Mouse (Mus musculus): Measurements from ENCODE around the gene Aarsd1. TPM values are rescaled to one million over a fixed set of nuclear protein-coding genes. Genes with fewer than 3 reads are reported as not detected.
A peak's percentile ranks its signal among the peaks of the same experiment; 100 is the strongest.
"Not testable (repeated sequence)": the region's sequence is repeated elsewhere in the genome, so short reads cannot be mapped to it uniquely, and the experiment has no call there.

The Aarsd1 gene
- total RNA-seq (2018; cell fraction: chromatin; rRNA removed), result 10 to 100 TPM in 17 of 26 experiments, 1 to 10 TPM in 8, not detected in 1; 1.9 to 32.7 (median 13.8) TPM
- 10 to 100 TPM in 24 of 26 experiments, 1 to 10 TPM in 2; 9.3 to 16.0 (median 12.6) TPM for total RNA-seq (2018; cell fraction: cytosol; rRNA removed)
- total RNA-seq (2018; cell fraction: nucleus; rRNA removed), result 10 to 100 TPM in 10 of 26 experiments, 1 to 10 TPM in 16; 3.2 to 40.6 (median 9.0) TPM
- 11.0 to 28.5 TPM (median 12.0 TPM) in 3 replicates for polyA plus RNA-seq (2018)

- Histone ChIP-seq H3K27ac (peak within 1 kb of the TSS; percentile 21; the same call in 1 of the 2 replicates), H3K36me3 (ENCODE audit: inconsistent target) (0 out of 2 replicates have a peak, but pooled peaks cover under 1% of the 10 kb centered on the region), H3K4me3 (ENCODE audit: inconsistent target) (peak within 1 kb of the TSS; percentile 78), H3K79me2 (ENCODE audit: inconsistent target) (no peaks in the 10 kb centered on the region; the same call in 1 of the 2 replicates)
- WGBS (ENCODE audit: missing documents), result 2% methylated on average over 39 of the region's 45 CpGs
Measured at GRCm38 (mm10) chr11:101417101-101417855, at the start of gene Aarsd1. Gene Aarsd1, minus strand, starts transcription at chr11:101417615.

GRCm38 (mm10) chr11:101466552-101466950 lies 49.1 kb upstream of the Aarsd1 start:
- Histone ChIP-seq H3K79me2 (ENCODE audit: inconsistent target) (peaks cover 40% of the 10 kb centered on the region), H3K4me3 (ENCODE audit: inconsistent target) (peak overlapping the region; percentile 16), H3K36me3 (ENCODE audit: inconsistent target) (peaks cover 11% of the 10 kb centered on the region)
- WGBS (ENCODE audit: missing documents), result 36% methylated on average over 4 of the region's 5 CpGs
- H3K27ac ChIP-seq, result not testable (repeated sequence)

GRCm38 (mm10) chr11:101465869-101466551 lies 48.6 kb upstream of the Aarsd1 start, which contains the start of gene Vat1:
Gene Vat1, minus strand, starts transcription at chr11:101466230.
- Histone ChIP-seq H3K36me3 (ENCODE audit: inconsistent target) (peaks cover 16% of the 10 kb centered on the region), H3K27ac (peak within 1 kb of the TSS; percentile 88), H3K4me3 (ENCODE audit: inconsistent target) (peak within 1 kb of the TSS; percentile 79), H3K79me2 (ENCODE audit: inconsistent target) (peaks cover 46% of the 10 kb centered on the region)
- WGBS (ENCODE audit: missing documents), result under 1% methylated on average over 45 of the region's 60 CpGs

GRCm38 (mm10) chr11:101465101-101465868 lies 47.9 kb upstream of the Aarsd1 start:
- peaks cover 21% of the 10 kb centered on the region for H3K36me3 ChIP-seq (ENCODE audit: inconsistent target)
- H3K4me3 ChIP-seq (ENCODE audit: inconsistent target), result peak overlapping the region; percentile 79
- peak overlapping the region; percentile 88 for H3K27ac ChIP-seq
- 2% methylated on average over 51 of the region's 51 CpGs for WGBS (ENCODE audit: missing documents)
- peaks cover 53% of the 10 kb centered on the region for H3K79me2 ChIP-seq (ENCODE audit: inconsistent target)

DNA sequence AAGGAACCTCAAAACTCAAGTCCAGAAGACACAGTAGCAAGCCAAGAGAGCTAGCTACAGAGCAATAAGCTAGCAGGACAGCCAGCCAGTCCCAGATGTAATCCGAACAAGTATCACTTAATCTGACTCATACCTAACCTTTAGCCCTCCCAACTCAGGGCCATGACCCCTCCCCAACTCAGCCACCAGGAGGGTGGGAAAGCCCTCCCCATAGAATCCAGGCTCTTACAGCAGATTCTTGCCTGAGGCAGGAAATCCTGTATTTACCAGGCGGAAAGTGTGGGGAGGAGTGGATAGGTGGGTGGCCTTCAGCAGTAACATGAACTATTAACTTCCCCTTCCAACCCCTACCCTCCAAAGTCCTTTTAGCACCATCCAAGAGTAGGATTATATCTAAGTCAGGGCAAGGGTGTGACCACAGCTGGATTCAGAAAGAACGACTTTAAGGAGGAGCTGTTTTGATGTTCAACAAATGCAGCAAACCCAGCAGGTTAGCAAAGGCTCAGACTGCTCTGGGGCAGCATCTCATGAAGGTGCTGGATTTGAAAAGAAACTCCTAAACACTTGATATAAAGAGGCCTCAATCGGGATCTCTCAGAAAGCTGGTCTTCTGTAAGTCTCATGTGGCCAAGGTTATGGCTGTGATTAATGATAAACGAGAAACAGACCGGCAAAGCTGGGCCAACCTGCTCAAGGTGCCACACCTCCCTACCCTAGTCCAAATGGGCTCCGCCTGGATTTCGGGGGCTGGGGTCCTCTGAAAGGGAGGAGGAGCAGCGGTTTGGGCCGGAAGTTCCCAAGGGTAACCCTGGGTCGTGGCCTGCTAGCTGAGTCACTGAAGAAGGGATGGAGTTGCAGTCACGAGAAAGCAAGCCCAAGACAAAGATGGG lies 47.0 kb upstream of the Aarsd1 start, which contains the start of gene Rnd2:
Rnd2 (plus strand) TSS at position 789 of the 890 bp plus-strand sequence.
- Histone ChIP-seq H3K79me2 (ENCODE audit: inconsistent target) (peaks cover 61% of the 10 kb centered on the region), H3K27ac (peak within 1 kb of the TSS; percentile 88), H3K4me3 (ENCODE audit: inconsistent target) (peak within 1 kb of the TSS; percentile 79), H3K36me3 (ENCODE audit: inconsistent target) (peaks cover 29% of the 10 kb centered on the region)
- WGBS (ENCODE audit: missing documents), result 9% methylated on average over 11 of the region's 12 CpGs

GRCm38 (mm10) chr11:101462583-101463440 lies 45.4 kb upstream of the Aarsd1 start:
- 16% methylated on average over 13 of the region's 13 CpGs for WGBS (ENCODE audit: missing documents)
- H3K27ac ChIP-seq, result 0 out of 2 replicates have a peak overlapping the region, but pooled peaks have one; percentile 88
- H3K36me3 ChIP-seq (ENCODE audit: inconsistent target), result peaks cover 45% of the 10 kb centered on the region

GRCm38 (mm10) chr11:101462141-101462540 lies 44.7 kb upstream of the Aarsd1 start:
- Histone ChIP-seq H3K27ac (0 out of 2 replicates have a peak overlapping the region, but pooled peaks have one; percentile 5), H3K4me3 (ENCODE audit: inconsistent target) (no peak overlapping the region), H3K79me2 (ENCODE audit: inconsistent target) (peaks cover 69% of the 10 kb centered on the region), H3K36me3 (ENCODE audit: inconsistent target) (peaks cover 52% of the 10 kb centered on the region)
- 87% methylated on average over 14 of the region's 14 CpGs for WGBS (ENCODE audit: missing documents)

More at GRCm38 (mm10) chr11:101462583-101463440, 45.4 kb upstream of the Aarsd1 start:
- peaks cover 64% of the 10 kb centered on the region for H3K79me2 ChIP-seq (ENCODE audit: inconsistent target)
- H3K4me3 ChIP-seq (ENCODE audit: inconsistent target), result peak overlapping the region; percentile 79; the same call in 1 of the 2 replicates

DNA sequence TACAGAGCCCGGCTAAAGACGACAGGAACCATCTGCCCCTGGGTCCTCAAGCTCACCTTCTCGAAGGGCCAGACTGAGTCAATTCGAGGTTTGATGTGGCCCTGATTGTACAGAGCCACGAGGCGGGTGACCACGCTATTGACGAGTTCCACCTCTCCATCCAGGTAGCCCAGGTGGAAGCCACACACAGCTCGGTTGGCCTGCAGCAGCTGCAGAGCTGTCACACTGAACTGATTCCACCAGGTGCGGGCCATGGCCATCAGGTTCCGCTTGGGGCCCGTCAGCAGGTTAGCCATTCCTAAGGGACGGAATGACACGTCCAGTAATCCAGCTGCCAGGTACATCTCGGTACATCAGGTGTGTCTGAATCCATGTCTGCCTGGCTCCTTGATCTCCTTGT lies 42.9 kb upstream of the Aarsd1 start:
- Histone ChIP-seq H3K27ac (no peak overlapping the region), H3K36me3 (ENCODE audit: inconsistent target) (peaks cover 67% of the 10 kb centered on the region), H3K79me2 (ENCODE audit: inconsistent target) (peaks cover 84% of the 10 kb centered on the region), H3K4me3 (ENCODE audit: inconsistent target) (no peak overlapping the region)
- WGBS (ENCODE audit: missing documents), result 95% methylated on average over 15 of the region's 15 CpGs

DNA sequence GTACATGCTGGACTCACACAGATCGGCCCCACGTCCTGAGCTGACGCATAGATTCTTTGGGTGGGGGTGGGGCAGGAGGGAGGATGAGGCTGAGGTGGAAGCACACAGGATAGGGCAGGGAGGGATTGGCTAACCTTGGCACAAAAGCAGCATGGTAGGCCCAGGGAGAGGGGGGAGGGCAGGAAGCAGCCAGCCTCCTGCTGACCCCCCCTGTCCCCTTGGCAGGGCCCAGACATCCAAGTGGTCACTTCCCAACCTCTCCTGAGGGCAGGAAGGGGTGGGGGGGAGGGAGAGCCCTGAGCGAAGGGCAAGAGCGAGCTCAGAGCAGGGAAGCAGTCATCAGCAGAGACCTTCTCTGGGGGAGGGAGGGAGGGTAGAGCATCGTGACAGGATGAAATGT lies 42.3 kb upstream of the Aarsd1 start:
- Histone ChIP-seq H3K79me2 (ENCODE audit: inconsistent target) (peaks cover 84% of the 10 kb centered on the region), H3K36me3 (ENCODE audit: inconsistent target) (peaks cover 73% of the 10 kb centered on the region)
- 96% methylated on average over 4 of the region's 6 CpGs for WGBS (ENCODE audit: missing documents)

DNA sequence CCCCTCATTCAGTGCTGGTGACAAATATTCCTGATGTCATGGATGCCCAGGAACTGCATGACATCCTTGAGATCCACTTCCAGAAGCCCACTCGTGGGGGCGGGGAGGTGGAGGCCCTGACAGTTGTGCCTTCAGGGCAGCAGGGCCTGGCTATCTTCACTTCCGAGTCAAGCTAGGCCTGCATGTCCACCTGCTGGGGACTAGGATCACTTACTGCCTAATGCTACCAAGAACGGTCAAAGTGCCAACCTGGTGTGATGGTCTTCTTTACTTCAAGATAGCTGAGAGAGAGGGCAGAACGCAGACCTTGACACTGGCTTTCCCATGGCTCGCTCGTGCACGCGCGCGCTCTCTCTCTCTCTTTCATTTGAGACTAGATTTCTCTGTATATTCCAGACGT lies 40.8 kb upstream of the Aarsd1 start:
- Histone ChIP-seq H3K27ac (no peak overlapping the region), H3K4me3 (ENCODE audit: inconsistent target) (no peak overlapping the region), H3K79me2 (ENCODE audit: inconsistent target) (peaks cover 84% of the 10 kb centered on the region), H3K36me3 (ENCODE audit: inconsistent target) (peaks cover 79% of the 10 kb centered on the region)
- WGBS (ENCODE audit: missing documents), result 96% methylated on average over 12 of the region's 12 CpGs

More for the DNA sequence above, 42.3 kb upstream of the Aarsd1 start:
- Histone ChIP-seq H3K27ac (no peak overlapping the region), H3K4me3 (ENCODE audit: inconsistent target) (no peak overlapping the region)

GRCm38 (mm10) chr11:101457631-101458030 lies 40.2 kb upstream of the Aarsd1 start:
- H3K36me3 ChIP-seq (ENCODE audit: inconsistent target), result peaks cover 83% of the 10 kb centered on the region
- H3K79me2 ChIP-seq (ENCODE audit: inconsistent target), result peaks cover 84% of the 10 kb centered on the region
- H3K4me3 ChIP-seq (ENCODE audit: inconsistent target), result no peak overlapping the region
- 88% methylated on average over 9 of the region's 9 CpGs for WGBS (ENCODE audit: missing documents)
- H3K27ac ChIP-seq, result no peak overlapping the region

GRCm38 (mm10) chr11:101455627-101456026 lies 38.2 kb upstream of the Aarsd1 start:
- WGBS (ENCODE audit: missing documents), result 92% methylated on average over 7 of the region's 7 CpGs
- peaks cover 84% of the 10 kb centered on the region for H3K79me2 ChIP-seq (ENCODE audit: inconsistent target)
- peaks cover 74% of the 10 kb centered on the region for H3K36me3 ChIP-seq (ENCODE audit: inconsistent target)
- H3K4me3 ChIP-seq (ENCODE audit: inconsistent target), result no peak overlapping the region
- H3K27ac ChIP-seq, result no peak overlapping the region

Data from macrophage (primary cell).